Mouse (Mus musculus): Measurements from ENCODE around the gene Utp6.

DNA sequence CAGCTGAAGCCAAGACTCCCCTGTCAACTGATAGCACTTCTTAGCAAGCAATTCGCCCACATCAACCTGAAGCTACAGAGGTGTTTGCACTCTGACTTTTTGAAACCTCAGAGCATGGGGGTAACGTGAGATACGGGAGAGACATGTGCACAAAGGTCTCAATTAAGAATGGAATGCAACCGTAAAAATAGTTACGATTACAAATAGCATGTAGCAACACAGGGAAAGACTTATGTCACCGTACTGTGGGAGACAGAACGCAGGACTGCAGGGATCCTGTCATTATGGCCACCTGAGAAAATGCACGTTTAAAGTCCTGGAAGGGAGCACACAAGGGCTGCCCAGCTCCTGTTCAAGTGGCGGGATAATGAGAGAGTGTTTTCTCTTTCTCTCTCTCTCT is 55.3 kb downstream of the Utp6 start:
- no peak for TF ChIP-seq POLR2A (IDR thresholded peaks at IDR 0.05; ENCODE audit: low read depth, low read length)
- no peak for TF ChIP-seq CTCF (IDR thresholded peaks at IDR 0.05; ENCODE audit: extremely low read depth, insufficient read length, insufficient replicate concordance, low read depth, low read length)
